Mouse (Mus musculus) limb, embryonic 15.5 days (tissue): Measurements from ENCODE around the gene Sly. TPM values are rescaled to one million over a fixed set of nuclear protein-coding genes. Genes with fewer than 3 reads are reported as not detected.
"Not testable (repeated sequence)": the region's sequence is repeated elsewhere in the genome, so short reads cannot be mapped to it uniquely, and the experiment has no call there.

Experiments used
- ATAC-seq: fragments of 200-750 bp; cut with Nextera tagmentation; 2 replicates; pipeline ENCODE4 v1.8.0; 2017; ENCODE audit warnings: low read depth, moderate TSS enrichment; ENCODE audit not compliant: insufficient number of reproducible peaks, low FRiP score, low TSS enrichment
- H3K27ac ChIP-seq: fragments of 300-500 bp; sonication (generic); 2 replicates; pipeline ENCODE4 v1.5.1; 2015; ENCODE audit warnings: moderate library complexity, mild to moderate bottlenecking, inconsistent platforms
- H3K27me3 ChIP-seq: fragments of 300-500 bp; sonication (generic); 2 replicates; pipeline ENCODE4 v1.6.1; 2015; ENCODE audit warnings: inconsistent platforms
- H3K36me3 ChIP-seq: fragments of 300-500 bp; sonication (generic); 2 replicates; pipeline ENCODE4 v1.6.1; 2015; ENCODE audit warnings: inconsistent platforms
- H3K4me1 ChIP-seq: fragments of 300-500 bp; sonication (generic); 2 replicates; pipeline ENCODE4 v1.6.1; 2015; ENCODE audit warnings: inconsistent platforms
- H3K4me2 ChIP-seq: fragments of 300-500 bp; sonication (generic); 2 replicates; pipeline ENCODE4 v1.6.1; 2015; ENCODE audit warnings: mild to moderate bottlenecking, inconsistent platforms
- H3K4me3 ChIP-seq: fragments of 300-500 bp; sonication (generic); 2 replicates; pipeline ENCODE4 v1.5.1; 2015; ENCODE audit warnings: mild to moderate bottlenecking, inconsistent platforms
- H3K9ac ChIP-seq: fragments of 300-500 bp; sonication (generic); 2 replicates; pipeline ENCODE4 v1.6.1; 2015; ENCODE audit warnings: inconsistent platforms
- H3K9me3 ChIP-seq: fragments of 300-500 bp; sonication (generic); 2 replicates; pipeline ENCODE4 v1.6.1; 2016; ENCODE audit warnings: inconsistent platforms
- WGBS: fragments of 180-500 bp; shearing (Covaris S2); methylation state at CpG from one replicate; pipeline ENCODE4 v1.1.7; 2015; 5-methylcytosine and 5-hydroxymethylcytosine counted together
- polyA plus RNA-seq: library from polyadenylated mRNA; unstranded; fragments of >200 nt; fragmentation: Nextera tagmentation; extraction: Ambion mirVana; gene quantifications from 2 replicates; pipeline ENCODE4 v1.2.1, GENCODE M21; 2015

Sly gene
- not detected in 2 replicates for polyA plus RNA-seq

DNA sequence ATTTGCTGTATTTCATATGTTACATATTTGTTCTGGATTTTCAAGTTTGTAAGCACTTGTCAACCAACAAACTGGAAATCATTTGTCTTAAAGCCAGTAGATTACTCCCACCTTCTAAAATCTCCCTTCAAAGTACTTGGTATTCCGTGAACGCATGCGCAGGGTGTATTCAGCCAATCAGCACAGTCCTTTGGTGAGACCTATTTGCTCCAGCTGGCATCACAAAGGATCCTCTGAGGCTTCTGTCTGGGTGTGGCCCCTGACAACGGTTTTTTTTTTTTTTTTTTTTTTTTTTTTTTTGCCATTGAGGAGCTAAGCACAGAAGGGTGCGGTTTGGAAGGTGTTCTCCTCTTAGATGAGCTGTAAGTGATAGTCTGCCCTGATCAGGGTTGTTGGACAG is at the start of gene Sly:
Gene Sly, plus strand, starts transcription at position 301 of the 400 bp plus-strand sequence.
- not testable (repeated sequence) for H3K27ac ChIP-seq, H3K4me3 ChIP-seq, H3K27me3 ChIP-seq, ATAC-seq, H3K9ac ChIP-seq, H3K4me1 ChIP-seq, H3K9me3 ChIP-seq, H3K4me2 ChIP-seq, H3K36me3 ChIP-seq
- no CpG with 5 or more reads among the region's 5 CpGs for WGBS
